Comparison of ENCODE assay signal across 11 mouse cellular contexts in genomic region chr11:115359293-115359692, GRCm38 (mm10). TPM values are rescaled to one million over a fixed set of nuclear protein-coding genes. Genes with fewer than 3 reads are reported as not detected.
DNase-seq lines count a peak whose midpoint lies in the region; ATAC-seq and TF ChIP-seq lines count a peak whose summit lies in the region.
"Had no signal": no experiment of that assay in that cellular context is flagged by ENCODE, and none has a peak within 500 bp of the region (broad histone marks: within the 10 kb centered on the region; RNA-seq: fewer than 3 reads in every experiment).

No protein-coding gene starts in this region.

- H3K4me2 ChIP-seq in heart, embryonic 12.5 days = no peak overlapping the region
- H3K4me2 ChIP-seq in hindbrain, embryonic 16.5 days (ENCODE audit: low read length) = no peak overlapping the region
- H3K4me2 ChIP-seq in neural tube, embryonic 14.5 days (ENCODE audit: low read depth, low read length) = no peak overlapping the region

- no peak for DNase-seq in heart, postnatal 25 days (ENCODE audit: low spot score)
- DNase-seq in brain, embryonic 14.5 days (ENCODE audit: low read depth) = peak; percentile 74
- no peak for DNase-seq in gastrocnemius, postnatal 25 days
- no peak for DNase-seq in left cerebral cortex, adult 9 months (ENCODE audit: low spot score in 2 of 2)
- no peak for DNase-seq in cerebellum, adult 8-10 months
- DNase-seq: right cerebral cortex, adult 18-20 months had no signal

- H3K4me3 ChIP-seq in heart, embryonic 12.5 days = no peak overlapping the region
- H3K4me3 ChIP-seq in hindbrain, embryonic 16.5 days (ENCODE audit: low read length) = no peak overlapping the region
- no peak overlapping the region for H3K4me3 ChIP-seq in neural tube, embryonic 14.5 days (ENCODE audit: low read depth, low read length)

- intact Hi-C loops in heart, postnatal 25 days (cut with DNase I) = loop anchor here (2.0 to 5.0 kb wide), 2 partner anchors 54 to 68 kb away; no protein-coding TSS in a partner anchor

- no peak for TF ChIP-seq POLR2A in brain, embryonic 14.5 days (IDR thresholded peaks at IDR 0.05; ENCODE audit: borderline replicate concordance, extremely low read depth, insufficient read depth, insufficient read length, poor library complexity, severe bottlenecking)

- H3K27me3 ChIP-seq in heart, embryonic 12.5 days (replicated peaks) = peaks cover 42% of the 10 kb centered on the region
- no peaks in the 10 kb centered on the region for H3K27me3 ChIP-seq in hindbrain, embryonic 16.5 days (replicated peaks; ENCODE audit: control insufficient read depth, insufficient read depth, low read length)
- no peaks in the 10 kb centered on the region for H3K27me3 ChIP-seq in neural tube, embryonic 14.5 days (ENCODE audit: control insufficient read depth, insufficient read depth, low read length)

- H3K9ac ChIP-seq in heart, embryonic 12.5 days = no peak overlapping the region
- no peak overlapping the region for H3K9ac ChIP-seq in hindbrain, embryonic 16.5 days (ENCODE audit: low read depth, low read length)
- no peak overlapping the region; the same call in 1 of the 2 replicates for H3K9ac ChIP-seq in neural tube, embryonic 14.5 days (replicated peaks; ENCODE audit: low read depth, low read length)
- H3K9ac ChIP-seq: liver, embryonic 14.5 days had no signal

- no peak for TF ChIP-seq CTCF in brain, embryonic 14.5 days (IDR thresholded peaks at IDR 0.05; ENCODE audit: borderline replicate concordance, extremely low read depth, insufficient read depth, insufficient read length)

- WGBS in heart, embryonic 12.5 days = 47% methylated on average over 3 of the region's 3 CpGs
- 27% methylated on average over 3 of the region's 3 CpGs for WGBS in hindbrain, embryonic 16.5 days
- WGBS in neural tube, embryonic 14.5 days = 31% methylated on average over 3 of the region's 3 CpGs

- H3K4me1 ChIP-seq in heart, embryonic 12.5 days (replicated peaks) = peaks cover 14% of the 10 kb centered on the region
- peaks cover 11% of the 10 kb centered on the region for H3K4me1 ChIP-seq in hindbrain, embryonic 16.5 days (ENCODE audit: control insufficient read depth, insufficient read depth, low read depth, low read length)
- H3K4me1 ChIP-seq in neural tube, embryonic 14.5 days (ENCODE audit: control insufficient read depth, insufficient read depth, low read length) = peaks cover 3% of the 10 kb centered on the region; the same call in 1 of the 2 replicates

- H3K36me3 ChIP-seq in heart, embryonic 12.5 days = no peaks in the 10 kb centered on the region
- peaks cover 14% of the 10 kb centered on the region for H3K36me3 ChIP-seq in hindbrain, embryonic 16.5 days (ENCODE audit: control insufficient read depth, insufficient read depth, low read length)
- peaks cover 6% of the 10 kb centered on the region for H3K36me3 ChIP-seq in neural tube, embryonic 14.5 days (ENCODE audit: control insufficient read depth, insufficient read depth, low read length)

- H3K27ac ChIP-seq in heart, embryonic 12.5 days (ENCODE audit: poor library complexity, severe bottlenecking) = peak overlapping the region; percentile 18
- H3K27ac ChIP-seq in hindbrain, embryonic 16.5 days (ENCODE audit: low read depth, low read length) = no peak overlapping the region; the same call in 1 of the 2 replicates
- H3K27ac ChIP-seq in neural tube, embryonic 14.5 days (ENCODE audit: low read depth, low read length) = 0 out of 2 replicates have a peak overlapping the region, but pooled peaks have one; percentile 28
- H3K27ac ChIP-seq: liver, embryonic 14.5 days had no signal

- H3K9me3 ChIP-seq in heart, embryonic 12.5 days (replicated peaks) = no peaks in the 10 kb centered on the region
- H3K9me3 ChIP-seq in hindbrain, embryonic 16.5 days (ENCODE audit: control insufficient read depth, low read length) = no peaks in the 10 kb centered on the region
- H3K9me3 ChIP-seq in neural tube, embryonic 14.5 days (ENCODE audit: control insufficient read depth, low read length) = no peaks in the 10 kb centered on the region

- ATAC-seq in heart, embryonic 12.5 days (ENCODE audit: insufficient number of reproducible peaks, low FRiP score) = peak; percentile 36; the same call in 1 of the 2 replicates
- ATAC-seq in hindbrain, embryonic 16.5 days = peak; percentile 52
- ATAC-seq in neural tube, embryonic 14.5 days (ENCODE audit: low read depth) = peak; percentile 29; the same call in 1 of the 2 replicates

RNA-seq across cellular contexts. Expression of gene Hid1, which starts 8.3 kb away (rescaled TPM):
- 6.0 and 7.4 TPM in 2 replicates for polyA plus RNA-seq in heart, embryonic 12.5 days (2016; fragmentation: Nextera tagmentation; extraction: Ambion mirVana)
- 1 to 10 TPM; 4.2 to 5.4 TPM for total RNA-seq in heart, postnatal 25 days (2021)
- polyA plus RNA-seq in brain, embryonic 14.5 days (2012; rRNA removed) = 61.7 and 64.8 TPM in 2 replicates
- polyA plus RNA-seq in hindbrain, embryonic 16.5 days (2015; fragmentation: Nextera tagmentation; extraction: Ambion mirVana) = 66.9 and 67.8 TPM in 2 replicates
- 41.7 and 45.7 TPM in 2 replicates for polyA plus RNA-seq in neural tube, embryonic 14.5 days (2014; fragmentation: Nextera tagmentation; extraction: Ambion mirVana)
- total RNA-seq in gastrocnemius, postnatal 25 days (2021) = 1 to 10 TPM; 1.4 to 2.8 TPM

RNA-seq across cellular contexts. Expression of gene Cdr2l, which starts 22.4 kb away (rescaled TPM):
- 9.0 and 9.5 TPM in 2 replicates for polyA plus RNA-seq in heart, embryonic 12.5 days (2016; fragmentation: Nextera tagmentation; extraction: Ambion mirVana)
- total RNA-seq in heart, postnatal 25 days (2021) = 1 to 10 TPM; 5.5 to 6.6 TPM
- 39.1 and 50.8 TPM in 2 replicates for polyA plus RNA-seq in brain, embryonic 14.5 days (2012; rRNA removed)
- 16.1 and 18.0 TPM in 2 replicates for polyA plus RNA-seq in hindbrain, embryonic 16.5 days (2015; fragmentation: Nextera tagmentation; extraction: Ambion mirVana)
- polyA plus RNA-seq in neural tube, embryonic 14.5 days (2014; fragmentation: Nextera tagmentation; extraction: Ambion mirVana) = 27.3 and 28.6 TPM in 2 replicates
- 1 to 10 TPM; 3.1 to 4.0 TPM for total RNA-seq in gastrocnemius, postnatal 25 days (2021)

RNA-seq across cellular contexts. Expression of gene Otop3, which starts 24.8 kb away (rescaled TPM):
- polyA plus RNA-seq in heart, embryonic 12.5 days (2016; fragmentation: Nextera tagmentation; extraction: Ambion mirVana) = not detected in 2 replicates
- not detected for total RNA-seq in heart, postnatal 25 days (2021)
- polyA plus RNA-seq in brain, embryonic 14.5 days (2012; rRNA removed) = 0.29 and 0.64 TPM in 2 replicates
- 2.3 and 2.7 TPM in 2 replicates for polyA plus RNA-seq in hindbrain, embryonic 16.5 days (2015; fragmentation: Nextera tagmentation; extraction: Ambion mirVana)
- polyA plus RNA-seq in neural tube, embryonic 14.5 days (2014; fragmentation: Nextera tagmentation; extraction: Ambion mirVana) = 1.8 and 2.6 TPM in 2 replicates
- total RNA-seq in gastrocnemius, postnatal 25 days (2021) = not detected
- polyA plus RNA-seq: kidney, embryonic 14.5 days; liver, embryonic 14.5 days had no signal

RNA-seq across cellular contexts. Expression of gene Ush1g, which starts 37.5 kb away (rescaled TPM):
- polyA plus RNA-seq in heart, embryonic 12.5 days (2016; fragmentation: Nextera tagmentation; extraction: Ambion mirVana) = 0.06 and 0.08 TPM in 2 replicates
- total RNA-seq in heart, postnatal 25 days (2021) = under 1 TPM in 1 of 2 experiments, not detected in 1; 0.20 TPM
- 0.04 and 0.11 TPM in 2 replicates for polyA plus RNA-seq in brain, embryonic 14.5 days (2012; rRNA removed)
- 0.16 and 0.25 TPM in 2 replicates for polyA plus RNA-seq in hindbrain, embryonic 16.5 days (2015; fragmentation: Nextera tagmentation; extraction: Ambion mirVana)
- polyA plus RNA-seq in neural tube, embryonic 14.5 days (2014; fragmentation: Nextera tagmentation; extraction: Ambion mirVana) = 0.13 and 0.16 TPM in 2 replicates
- total RNA-seq in gastrocnemius, postnatal 25 days (2021) = under 1 TPM; 0.56 to 0.97 TPM
- polyA plus RNA-seq: kidney, embryonic 14.5 days had no signal

RNA-seq across cellular contexts. Expression of gene Mrpl58, which starts 44.3 kb away (rescaled TPM):
- 156 and 162 TPM in 2 replicates for polyA plus RNA-seq in heart, embryonic 12.5 days (2016; fragmentation: Nextera tagmentation; extraction: Ambion mirVana)
- 100 to 1,000 TPM; 143 to 145 TPM for total RNA-seq in heart, postnatal 25 days (2021)
- polyA plus RNA-seq in brain, embryonic 14.5 days (2012; rRNA removed) = 115 and 126 TPM in 2 replicates
- polyA plus RNA-seq in hindbrain, embryonic 16.5 days (2015; fragmentation: Nextera tagmentation; extraction: Ambion mirVana) = 185 and 186 TPM in 2 replicates
- polyA plus RNA-seq in neural tube, embryonic 14.5 days (2014; fragmentation: Nextera tagmentation; extraction: Ambion mirVana) = 207 and 211 TPM in 2 replicates
- 10 to 100 TPM; 86.6 to 96.1 TPM for total RNA-seq in gastrocnemius, postnatal 25 days (2021)
